Mouse (Mus musculus) layer of hippocampus, postnatal 25 days (tissue): ENCODE measurements around the gene Prg3. TPM values are rescaled to one million over a fixed set of nuclear protein-coding genes. Genes with fewer than 3 reads are reported as not detected.

Experiments
- DNase-seq, 2 experiments: peaks; one replicate each; pipeline ENCODE4 v3.0.0; 2022; ENCODE audit warnings: mixed read lengths in 2 of 2, low spot score in 1 of 2; ENCODE audit errors: extremely low spot score in 1 of 2
- total RNA-seq, 2 experiments: library from RNA; stranded (reverse); gene quantifications; 2 replicates each; pipeline ENCODE4 v1.2.3; 2021

Prg3 gene
- not detected for total RNA-seq

DNA sequence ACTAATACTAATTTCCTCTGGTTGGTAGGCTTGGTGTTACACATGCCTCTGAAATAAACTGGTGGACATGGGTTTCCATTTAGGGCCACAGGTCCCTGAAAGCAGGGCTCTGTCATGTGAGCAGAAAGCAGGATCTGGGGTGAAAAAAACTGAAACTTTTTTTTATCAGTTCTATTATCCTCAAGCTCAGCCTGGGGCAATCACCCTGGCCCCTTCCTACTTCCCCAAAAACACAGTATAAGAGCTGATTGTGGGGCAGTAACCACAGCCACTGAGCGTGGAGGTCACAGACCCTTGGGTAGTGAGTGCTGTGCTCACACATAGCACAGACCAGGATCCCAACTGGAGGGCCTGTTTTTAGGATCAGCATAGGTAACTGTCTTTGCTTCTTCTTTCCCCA is at the start of gene Prg3:
Prg3 (plus strand) TSS at position 286 of the 400 bp plus-strand sequence.
- DNase-seq, result no peak

DNA sequence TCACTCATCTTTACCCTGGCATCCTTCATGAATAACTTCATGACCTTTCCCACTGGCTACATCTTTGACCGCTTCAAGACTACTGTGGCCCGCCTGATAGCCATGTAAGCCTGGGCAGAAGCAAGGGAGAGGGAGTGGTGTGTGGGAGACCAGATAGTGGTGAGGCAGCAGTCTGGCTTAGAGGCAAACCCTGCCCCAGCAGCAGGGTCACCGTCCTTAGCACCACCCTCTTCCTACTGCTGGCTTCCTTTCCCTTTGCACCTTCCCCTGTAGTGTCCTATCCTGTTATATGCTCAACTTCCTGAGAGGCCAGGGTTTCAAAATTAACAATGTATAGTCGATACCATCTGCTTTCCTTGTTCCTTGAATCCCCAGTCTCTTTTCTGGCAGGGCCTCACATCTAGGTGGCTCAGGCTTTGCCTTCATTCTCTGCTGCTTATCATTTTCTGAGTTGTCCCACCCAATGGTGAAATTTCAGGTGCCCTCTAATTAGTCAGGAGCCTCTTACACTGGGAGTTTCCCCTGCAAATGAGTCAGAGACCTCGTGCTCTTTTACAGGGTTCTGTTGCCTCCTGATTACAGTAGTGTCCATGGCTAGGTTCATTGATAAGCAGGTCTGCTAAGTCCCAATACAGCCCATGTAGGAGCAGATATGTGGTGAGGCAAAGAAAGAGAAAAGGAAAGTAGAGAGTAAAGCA is 49.6 kb upstream of the Prg3 start:
- DNase-seq, result no peak

DNA sequence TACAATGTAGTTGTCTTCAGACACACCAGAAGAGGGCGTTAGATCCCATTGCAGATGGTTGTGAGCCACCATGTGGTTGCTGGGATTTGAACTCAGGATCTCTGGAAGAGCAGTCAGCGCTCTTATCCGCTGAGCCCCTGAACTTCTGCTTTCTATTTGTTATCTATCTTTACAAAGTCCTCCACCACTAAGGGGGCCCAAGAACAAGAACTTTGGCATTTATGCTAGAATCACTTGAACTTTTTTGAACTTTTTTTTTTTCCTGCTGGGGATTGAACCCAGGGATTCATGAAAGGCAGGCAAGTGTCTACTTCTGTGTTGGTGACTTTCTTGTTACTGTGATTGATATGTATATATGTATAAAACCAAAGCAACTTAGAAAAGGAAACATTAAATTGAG is 48.7 kb upstream of the Prg3 start:
- DNase-seq, result no peak

DNA sequence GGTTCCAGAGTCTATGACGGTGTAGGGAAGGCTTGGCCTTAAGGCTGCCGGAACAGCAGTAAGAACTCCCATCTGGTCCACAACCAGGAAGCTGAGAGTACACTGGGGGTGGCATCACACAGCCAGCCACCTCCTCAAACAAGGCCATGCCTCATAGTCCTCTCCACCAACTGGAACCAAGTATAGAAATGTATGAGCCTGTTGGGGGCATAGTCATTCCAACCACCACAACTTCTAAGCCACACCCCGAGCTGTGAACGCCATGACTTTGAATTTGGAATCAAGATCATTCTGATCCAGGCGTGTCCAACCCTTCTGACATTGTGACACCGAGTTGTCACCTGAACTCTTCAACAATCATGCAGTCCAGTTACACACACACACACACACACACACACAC is 48.3 kb upstream of the Prg3 start:
- no peak for DNase-seq

DNA sequence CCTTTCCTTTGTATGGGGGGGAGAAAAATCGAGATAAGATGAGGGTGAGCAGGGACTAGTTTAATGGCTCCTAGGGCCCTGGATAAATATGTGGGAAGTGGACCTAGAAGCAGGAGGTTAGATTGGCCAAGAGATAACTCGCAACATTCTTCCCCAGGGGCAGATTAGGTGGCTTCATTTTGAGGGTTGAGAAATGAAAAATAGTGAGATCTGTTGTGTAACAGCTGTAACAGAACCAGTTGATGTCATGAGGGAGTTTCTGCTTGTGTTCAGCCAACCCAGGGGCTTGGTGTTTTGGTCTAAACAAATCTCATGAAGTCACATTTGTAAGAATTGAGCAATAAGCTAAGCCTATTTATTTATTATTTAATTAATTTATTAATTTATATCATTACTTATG is 46.7 kb upstream of the Prg3 start:
- DNase-seq, result no peak

DNA sequence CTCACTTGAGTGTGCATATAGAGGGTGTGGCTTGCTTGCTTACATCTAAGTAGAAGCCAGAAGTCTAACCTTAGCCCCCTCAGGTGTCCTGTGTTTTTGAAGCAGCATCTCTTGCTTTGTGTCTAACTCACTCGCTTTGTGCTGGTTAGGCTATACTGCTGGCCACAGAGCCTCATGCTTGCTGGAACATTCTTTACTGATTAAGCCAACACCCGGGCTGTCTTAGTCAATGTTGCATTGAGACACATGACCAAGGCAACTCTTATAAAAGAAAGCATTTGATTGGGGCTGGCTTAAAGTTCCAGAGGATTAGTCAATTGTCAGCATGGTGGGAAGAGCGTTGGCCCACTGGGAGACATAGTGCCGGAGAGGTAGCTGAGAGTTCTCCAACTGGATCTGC is 46.2 kb upstream of the Prg3 start:
- DNase-seq, result no peak

DNA sequence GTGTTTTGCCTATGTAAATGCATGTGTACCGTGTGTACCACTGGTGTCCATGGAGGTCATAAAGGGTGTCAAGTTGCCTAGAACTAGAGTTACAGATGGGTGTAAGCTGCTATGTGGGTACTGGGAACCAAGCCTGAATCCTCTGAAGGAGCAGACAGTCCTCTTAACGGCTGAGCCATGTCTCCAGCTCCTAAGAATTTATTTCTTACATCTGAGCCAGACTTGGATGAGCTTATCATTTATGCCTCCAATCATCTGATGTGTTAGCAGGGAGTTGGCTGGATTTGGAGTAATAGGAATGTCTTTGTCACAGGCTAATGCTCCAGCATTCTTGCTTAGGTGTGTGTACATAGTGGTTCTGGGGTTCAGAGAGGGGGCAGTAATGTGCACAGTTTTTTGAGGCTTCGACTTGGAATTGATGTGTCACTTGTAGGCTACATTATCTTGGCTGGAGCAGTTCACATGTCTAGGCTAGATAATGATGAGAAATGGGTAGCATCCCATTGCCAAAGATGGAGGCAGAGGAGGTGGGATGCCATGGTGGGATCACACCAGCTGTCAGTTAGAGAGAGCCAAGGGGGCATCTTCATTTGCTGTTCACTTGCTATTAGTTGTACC is 40.8 kb upstream of the Prg3 start:
- no peak for DNase-seq

DNA sequence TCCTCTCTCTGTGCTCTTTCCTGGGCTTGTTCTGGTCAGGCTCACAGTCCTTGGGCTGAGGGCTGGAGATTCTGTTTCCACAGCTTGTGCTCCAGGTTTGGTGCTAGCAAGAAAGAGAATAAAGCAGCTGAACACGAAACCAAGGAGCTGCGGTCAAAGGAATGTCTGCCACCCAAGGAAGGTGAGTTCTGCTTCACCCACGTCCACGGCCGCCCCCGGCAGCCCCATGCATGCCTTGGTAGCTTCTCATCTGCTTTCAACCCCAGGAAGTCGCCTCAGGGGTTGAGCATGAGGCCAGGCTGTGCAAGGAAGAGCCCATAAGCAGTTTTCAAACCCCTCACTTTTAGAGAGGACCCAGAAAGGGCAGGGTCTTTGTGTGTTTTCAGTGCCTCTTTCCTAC is 39.8 kb upstream of the Prg3 start:
- no peak for DNase-seq

DNA sequence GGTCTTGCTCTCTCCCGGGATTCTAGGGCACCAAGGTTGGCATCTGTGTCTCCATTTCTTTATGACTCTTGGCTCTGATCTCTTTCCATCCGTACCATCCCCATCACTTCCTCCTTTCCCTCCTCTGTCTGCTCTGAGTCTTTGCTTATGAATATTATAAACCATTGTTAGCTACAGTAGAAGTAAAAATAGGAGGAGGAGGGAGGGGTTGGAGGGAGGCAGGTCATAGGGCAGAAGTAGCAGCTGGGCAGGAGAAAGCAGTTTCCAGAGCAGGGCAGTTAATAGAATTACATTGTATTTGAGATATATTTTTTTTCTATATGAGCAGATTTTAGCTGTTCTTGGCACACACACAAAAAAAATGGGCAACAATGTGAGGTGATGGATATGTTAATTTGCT is 39.3 kb upstream of the Prg3 start:
- no peak for DNase-seq

DNA sequence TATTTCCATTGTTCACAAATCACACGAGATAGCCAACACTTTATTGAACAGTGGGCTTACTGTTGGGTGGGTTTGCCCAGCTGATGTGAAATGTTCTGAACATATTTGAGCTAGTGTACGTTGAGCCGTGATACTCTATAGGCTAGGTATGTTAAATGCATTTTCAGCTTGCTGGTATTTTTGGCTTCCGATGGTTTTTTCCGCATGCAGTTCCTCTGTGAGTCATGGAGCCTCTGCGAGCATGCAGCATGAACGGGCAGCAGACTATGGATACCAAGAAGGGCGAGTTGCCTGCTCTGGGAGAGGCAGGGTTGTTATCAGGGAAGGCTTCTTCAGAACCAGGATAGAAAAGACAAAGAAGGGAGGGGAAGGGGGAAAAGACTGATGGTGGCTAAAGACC is 37.0 kb upstream of the Prg3 start:
- no peak for DNase-seq

DNA sequence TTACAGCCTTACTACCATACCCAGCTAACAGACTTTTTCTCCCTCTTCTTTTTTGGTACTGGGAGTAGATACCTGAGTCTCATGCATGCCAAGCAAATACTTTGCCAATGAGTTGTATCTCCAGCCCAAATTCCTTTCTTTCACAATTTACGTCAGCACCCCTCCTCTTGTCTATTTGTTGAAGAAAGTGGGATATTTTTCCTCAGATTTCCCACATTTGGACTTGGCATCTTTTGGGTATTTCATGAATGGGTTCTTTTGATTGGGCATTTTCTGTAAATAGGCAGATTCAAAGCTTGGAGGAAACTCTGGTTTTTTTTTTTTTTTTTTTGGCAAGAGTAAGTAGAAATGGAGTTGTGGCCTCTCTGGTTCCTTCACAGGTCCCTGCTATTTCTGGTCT is 35.8 kb upstream of the Prg3 start:
- DNase-seq, result no peak

DNA sequence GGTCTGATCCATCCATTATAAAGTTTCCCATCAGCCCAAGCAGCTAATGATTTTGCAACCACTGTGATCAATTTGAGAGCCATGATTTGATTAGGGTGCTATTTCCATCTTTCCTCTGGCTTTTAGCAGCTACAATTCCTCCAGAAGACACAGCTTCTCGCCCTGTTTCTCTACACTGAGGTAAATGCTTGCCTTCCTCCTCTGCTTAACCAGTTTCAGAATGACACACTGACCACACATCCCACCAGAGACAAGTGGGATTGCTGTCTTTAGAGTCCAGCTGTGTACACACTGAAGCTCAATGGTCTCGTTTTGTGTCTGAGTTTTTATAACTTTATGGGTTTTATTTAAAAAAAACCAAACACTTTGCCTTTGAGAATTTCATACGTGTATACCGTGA is 35.3 kb upstream of the Prg3 start:
- no peak for DNase-seq

DNA sequence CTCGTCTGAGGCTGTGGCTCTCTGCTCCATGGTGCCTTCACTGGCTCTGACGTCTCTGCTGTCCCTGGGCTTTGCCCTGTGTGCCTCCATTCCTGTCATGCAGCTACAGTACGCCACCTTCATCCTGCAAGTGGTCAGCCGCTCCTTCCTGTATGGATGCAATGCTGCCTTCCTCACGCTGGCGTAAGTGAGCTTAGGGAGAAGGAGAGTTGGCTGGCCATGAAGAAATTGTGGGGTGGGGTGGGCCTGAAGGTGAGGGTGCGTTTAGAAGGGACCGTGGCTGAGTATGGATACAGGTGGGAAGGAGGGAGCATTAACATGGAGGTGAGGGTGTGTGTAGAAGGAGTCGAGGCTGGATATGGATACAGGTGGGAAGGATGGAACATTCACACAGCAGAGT is 32.6 kb upstream of the Prg3 start:
- no peak for DNase-seq

DNA sequence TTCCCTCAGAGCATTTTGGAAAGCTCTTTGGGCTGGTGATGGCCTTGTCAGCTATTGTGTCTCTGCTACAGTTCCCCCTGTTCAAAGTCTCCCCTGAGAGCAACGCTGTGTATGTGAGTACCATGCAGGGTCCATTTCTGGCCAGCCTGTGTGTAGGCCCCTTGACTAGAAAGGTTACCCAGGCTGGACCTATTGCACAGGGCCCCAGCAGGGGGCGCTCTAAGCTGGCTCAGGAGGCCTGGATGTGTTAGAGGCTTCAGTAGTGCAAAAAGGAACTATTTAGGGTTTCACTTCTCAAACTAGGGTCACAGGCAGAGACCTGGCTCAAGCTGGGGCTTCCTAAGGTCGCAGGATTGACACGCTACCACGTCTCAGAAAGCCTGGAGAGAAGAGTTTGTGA is 31.7 kb upstream of the Prg3 start:
- DNase-seq, result peak; percentile 51 to 71

DNA sequence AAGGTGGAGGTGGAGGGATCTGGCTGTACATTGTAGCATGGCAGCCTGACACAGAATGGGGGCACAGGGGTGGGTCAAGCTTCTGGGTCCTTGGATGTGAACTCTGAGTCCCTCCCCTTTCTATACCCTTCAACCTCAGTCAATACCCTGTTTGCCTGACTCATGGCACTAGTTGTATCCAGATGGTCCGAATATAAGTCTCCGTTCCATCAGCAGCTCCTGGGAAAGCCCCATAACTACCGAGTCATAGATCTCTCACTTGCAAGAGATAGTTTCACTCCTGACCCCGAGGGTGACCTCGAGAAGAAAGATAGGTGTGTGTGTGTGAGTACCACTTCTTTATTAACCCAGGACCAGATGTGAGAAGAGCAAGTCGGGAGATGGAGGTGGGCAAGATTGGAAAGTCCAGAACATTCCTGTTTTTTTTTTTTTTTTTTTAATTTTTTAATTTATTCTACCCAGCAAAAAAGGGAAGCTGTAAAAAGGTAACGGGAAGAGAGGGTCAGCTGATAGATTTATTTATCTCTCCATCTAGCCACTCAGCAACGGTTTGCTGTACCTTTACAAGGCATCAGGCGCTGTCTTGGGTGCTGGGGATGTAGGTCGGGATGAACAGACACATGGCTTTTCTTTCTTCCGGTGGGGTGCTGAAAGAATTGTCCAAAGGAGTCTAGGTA is 29.3 kb upstream of the Prg3 start:
- DNase-seq, result no peak

DNA sequence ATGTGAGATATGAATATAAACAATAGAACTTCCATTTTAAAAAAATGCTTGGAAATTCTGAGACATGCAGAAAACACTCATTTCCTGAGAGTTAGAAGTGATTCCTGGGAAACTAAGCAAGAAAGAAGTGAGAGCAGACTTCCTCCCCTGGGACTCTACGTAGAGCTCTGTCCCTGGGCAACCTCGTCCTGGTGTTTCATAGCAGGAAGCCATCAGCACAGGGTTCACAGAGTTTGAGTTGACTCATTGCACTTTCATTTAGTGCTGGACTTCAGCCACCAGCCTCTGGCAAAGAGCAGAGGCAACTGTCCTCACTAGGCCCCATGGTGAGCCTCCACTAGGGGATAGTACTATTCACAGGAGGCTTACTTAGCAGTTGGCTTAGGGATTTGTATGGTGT is 26.7 kb upstream of the Prg3 start:
- DNase-seq, result no peak

DNA sequence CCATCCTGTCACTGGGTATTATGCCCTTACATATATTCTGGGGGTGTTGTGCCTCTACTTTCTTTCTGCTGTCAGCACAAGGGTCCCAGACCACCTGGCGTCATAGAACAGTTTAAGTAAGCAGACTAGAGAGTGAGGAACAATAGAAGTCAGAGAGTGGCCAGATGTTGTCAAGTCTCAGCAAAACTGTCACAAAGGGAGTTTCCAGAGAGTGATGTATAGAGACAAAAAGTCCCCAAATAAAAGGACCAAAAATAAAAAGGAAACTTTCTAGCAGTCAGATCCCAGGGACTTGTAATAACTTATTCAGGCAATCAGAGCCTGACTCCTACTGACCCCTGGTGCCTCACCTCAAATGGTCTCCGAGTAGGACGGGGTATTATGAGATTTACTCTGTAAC is 26.1 kb upstream of the Prg3 start:
- DNase-seq, result no peak

DNA sequence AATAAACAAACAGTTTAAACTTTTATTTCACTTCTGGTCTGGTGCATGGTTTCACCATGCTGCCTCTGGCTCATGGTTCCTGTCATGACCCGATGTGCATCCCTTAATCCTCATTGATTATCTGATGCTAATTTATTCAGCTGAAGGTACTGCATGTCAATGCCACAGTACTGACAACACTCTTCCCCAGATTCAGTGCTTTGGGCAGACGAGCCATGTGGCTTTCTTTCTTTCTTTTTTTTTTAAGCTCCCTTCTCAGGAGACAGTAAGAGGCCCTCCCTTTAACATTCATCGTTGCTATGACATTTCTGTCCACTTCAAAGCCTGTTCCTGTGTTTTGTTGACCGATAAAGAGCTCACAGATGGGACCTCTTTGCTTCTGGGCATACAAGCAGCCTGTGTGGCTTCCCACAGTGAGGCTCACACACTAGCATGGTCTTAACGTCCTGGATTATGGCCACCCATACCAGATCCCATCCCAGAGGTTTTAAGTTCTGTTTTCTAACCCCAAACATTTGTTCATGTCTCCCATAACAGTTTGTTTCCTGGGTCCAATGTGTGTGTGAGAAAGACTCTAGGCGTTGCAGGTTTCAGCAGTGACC is 25.0 kb upstream of the Prg3 start:
- DNase-seq, result no peak

DNA sequence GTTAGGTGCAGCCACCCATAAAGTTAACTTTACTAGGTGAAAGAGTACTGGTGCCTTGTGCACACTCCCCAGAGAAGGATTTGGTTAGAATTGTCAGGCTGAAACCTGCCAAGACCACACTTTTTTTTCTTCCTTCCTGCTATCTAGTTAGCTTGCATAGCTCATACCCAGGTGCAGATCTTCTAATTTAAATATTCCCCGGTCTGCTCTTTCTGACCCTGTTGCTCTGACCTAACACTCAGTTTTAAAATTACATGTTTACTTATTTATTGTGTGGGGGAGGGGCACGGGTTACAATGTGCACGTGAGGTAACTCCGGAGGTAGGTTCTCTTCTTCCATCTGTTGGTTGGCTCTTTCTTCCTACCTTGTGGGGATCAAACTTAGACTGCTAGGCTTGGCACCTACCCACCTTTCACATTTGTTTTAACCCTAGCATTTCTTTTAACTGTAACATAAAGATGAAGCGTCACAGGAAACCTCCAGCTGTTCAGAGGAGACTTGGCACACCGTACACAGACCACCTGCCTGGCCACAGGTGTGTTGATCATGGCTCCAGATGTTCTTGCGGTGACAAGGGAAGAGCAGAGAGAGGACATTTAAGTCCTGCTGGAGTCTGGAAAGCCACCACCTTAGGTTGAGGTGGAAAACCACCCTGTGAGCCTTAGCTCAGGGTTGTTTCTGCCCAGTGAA is 23.8 kb upstream of the Prg3 start:
- DNase-seq, result no peak

DNA sequence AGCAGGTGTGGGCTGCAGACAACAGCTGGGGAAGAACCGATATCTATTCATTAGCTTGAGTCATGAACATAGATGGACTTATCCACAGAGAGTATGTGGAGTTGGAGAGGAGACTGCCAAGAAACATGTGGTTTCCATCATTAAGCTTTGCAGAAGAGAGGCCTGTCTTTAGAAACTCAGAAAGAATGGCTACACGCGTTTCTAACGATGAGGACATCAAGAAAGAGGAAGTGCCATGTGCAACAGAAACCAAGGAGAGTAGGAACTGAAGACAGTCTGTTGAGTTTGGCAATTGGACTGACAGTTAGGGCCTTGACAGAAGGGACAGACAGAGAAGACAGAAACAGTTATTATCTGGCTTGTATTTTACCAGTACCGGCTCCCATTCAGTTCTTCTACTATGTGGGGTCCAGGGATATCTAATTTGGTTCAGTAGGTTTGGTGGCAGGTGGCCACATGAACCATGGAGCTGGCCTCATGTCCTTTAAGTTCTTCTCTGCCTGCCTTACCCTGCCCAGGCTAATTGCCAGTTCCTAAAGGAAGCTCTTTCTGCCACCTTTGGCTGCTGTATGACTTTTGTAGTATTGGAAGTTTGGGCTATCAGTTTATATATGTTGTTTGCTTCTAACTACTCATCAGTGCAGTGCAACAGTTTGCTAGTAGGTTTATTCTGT is 20.6 kb upstream of the Prg3 start:
- no peak for DNase-seq

DNA sequence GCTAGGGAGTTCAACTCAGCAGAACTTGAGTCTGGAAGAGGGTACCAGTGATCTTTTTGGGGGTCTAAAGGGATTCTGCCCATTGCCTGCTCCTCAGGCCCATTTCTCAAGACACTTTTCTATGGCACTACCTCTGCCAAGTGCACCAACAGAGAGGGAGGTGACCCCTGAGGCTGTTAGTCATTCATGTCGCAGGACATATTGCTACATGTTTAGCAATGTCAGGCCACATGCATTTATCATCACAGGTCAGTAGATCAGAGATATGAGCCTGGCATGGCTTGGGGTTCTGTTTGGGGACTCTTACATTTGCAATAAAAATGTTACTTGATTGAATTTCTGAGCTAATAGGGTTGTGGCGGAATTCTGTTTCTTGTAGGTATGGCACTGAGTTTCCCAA is 12.4 kb upstream of the Prg3 start:
- DNase-seq, result no peak
